Mouse (Mus musculus): ENCODE data around the gene Olfr130.

The Olfr130 gene

GRCm38 (mm10) chr17:38063621-38064020, at the start of gene Olfr130:
Olfr130 (plus strand) TSS chr17:38063921.
- in situ Hi-C loops (cut with MboI), result no loop called here

GRCm38 (mm10) chr17:38016341-38016740, 47.4 kb upstream of the Olfr130 start:
- in situ Hi-C loops (cut with MboI), result no loop called here

- in situ Hi-C loops (cut with MboI), result no loop called here
Measured at GRCm38 (mm10) chr17:38026297-38026696, 37.4 kb upstream of the Olfr130 start.

DNA sequence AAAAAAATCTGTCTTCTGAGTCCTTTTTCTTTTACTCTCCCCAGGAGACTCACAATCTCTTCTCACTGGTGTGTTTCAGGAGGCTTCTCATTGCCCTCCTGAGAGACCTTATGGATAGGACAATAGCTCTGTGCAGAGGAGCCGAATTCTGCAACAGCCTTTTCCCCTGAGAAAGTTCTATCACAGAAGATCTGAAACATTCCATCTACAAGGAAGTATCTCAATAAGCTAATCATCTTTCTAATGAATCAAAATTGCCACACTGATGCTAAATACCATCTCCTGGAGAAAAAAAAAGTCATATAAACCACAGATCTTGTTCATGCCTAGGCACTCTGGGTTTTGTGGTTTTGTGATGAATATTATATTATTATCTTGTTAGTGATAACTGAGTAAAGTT, 3.7 kb upstream of the Olfr130 start, which contains the start of gene Olfr129:
Gene Olfr129, minus strand, starts transcription at position 101 of the 400 bp plus-strand sequence.
- in situ Hi-C loops (cut with MboI), result no loop called here

DNA sequence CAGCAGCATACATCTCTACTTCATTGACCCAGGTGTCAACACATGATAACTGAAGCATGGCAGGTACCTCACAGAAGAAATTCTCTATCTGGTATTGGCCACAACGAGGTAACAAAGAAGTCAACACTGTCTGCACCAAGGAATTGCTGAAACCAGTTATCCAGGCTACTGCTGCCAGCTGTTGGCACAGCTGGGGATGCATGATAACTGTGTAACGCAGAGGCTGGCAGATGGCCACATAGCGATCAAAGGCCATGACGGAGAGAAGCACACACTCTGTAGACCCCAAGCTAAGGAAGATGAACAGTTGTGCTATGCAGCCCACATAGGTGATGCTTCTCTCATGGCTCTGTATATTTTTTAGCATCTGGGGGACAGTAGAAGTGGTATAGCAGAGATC, 18.6 kb downstream of the Olfr130 start:
- in situ Hi-C loops (cut with MboI), result no loop called here

DNA sequence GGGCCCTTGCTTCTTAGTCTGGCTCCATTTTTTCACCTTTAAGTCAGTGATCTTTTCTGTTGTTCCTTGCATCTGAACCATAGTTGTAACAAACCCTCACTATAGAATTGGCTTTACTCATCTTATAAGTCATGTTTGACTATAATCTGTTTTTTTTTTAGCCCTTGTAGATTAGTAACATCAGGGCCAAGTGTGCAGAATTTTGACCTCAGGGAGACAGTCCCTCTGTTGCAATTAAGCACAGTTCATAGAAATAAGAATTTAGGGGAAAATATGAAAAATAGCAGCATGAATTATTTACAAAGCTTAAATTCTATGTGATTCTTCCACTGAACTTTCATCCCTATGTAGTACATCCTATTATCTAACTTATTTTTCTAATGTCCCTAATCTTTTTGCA, 24.9 kb downstream of the Olfr130 start, which contains the start of gene Olfr131:
Gene Olfr131, minus strand, starts transcription at position 101 of the 400 bp plus-strand sequence.
- in situ Hi-C loops (cut with MboI), result no loop called here
